Comparison of ENCODE assay signal across 22 mouse cellular contexts in the genomic region with DNA sequence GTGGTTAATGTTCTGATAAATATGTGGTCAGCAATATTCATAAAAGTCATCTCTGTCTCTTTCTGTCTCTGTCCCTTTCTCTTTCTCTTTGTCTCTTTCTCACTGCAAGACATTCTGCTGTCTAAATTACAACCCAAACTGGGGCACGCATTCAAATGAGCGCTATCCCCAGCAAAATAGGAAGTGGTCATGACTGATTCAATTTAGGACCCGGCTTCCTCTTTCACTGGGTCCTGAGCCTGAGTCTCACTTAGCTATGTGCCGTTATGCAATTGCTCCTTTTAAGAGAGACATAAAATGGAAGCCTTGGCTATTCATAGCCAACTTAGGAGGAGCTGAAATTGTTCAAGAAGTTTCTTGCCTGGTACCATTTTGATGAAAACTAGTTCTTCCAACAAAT. TPM values are rescaled to one million over a fixed set of nuclear protein-coding genes. Genes with fewer than 3 reads are reported as not detected.
DNase-seq lines count a peak whose midpoint lies in the region; ATAC-seq and TF ChIP-seq lines count a peak whose summit lies in the region.
"Had no signal": no experiment of that assay in that cellular context is flagged by ENCODE, and none has a peak within 500 bp of the region (broad histone marks: within the 10 kb centered on the region; RNA-seq: fewer than 3 reads in every experiment).

No protein-coding gene starts in this region.

- H3K36me3 ChIP-seq in liver, adult 2 months (ENCODE audit: control insufficient read depth, insufficient read depth, low read length): no peaks in the 10 kb centered on the region
- H3K36me3 ChIP-seq in liver, embryonic 11.5 days (ENCODE audit: control insufficient read depth, insufficient read depth, low read length): no peaks in the 10 kb centered on the region
- no peaks in the 10 kb centered on the region for H3K36me3 ChIP-seq in CH12.LX (replicated peaks in 1 of 2; ENCODE audit: control insufficient read depth in 1 of 2, insufficient read depth in 1 of 2, low read length in 1 of 2)
- H3K36me3 ChIP-seq in midbrain, embryonic 15.5 days (replicated peaks): no peaks in the 10 kb centered on the region
- H3K36me3 ChIP-seq in intestine, embryonic 15.5 days: no peaks in the 10 kb centered on the region
- H3K36me3 ChIP-seq: limb, embryonic 12.5 days; neural tube, embryonic 15.5 days had no signal

- WGBS in liver, adult 2 months: 66% methylated on average over 4 of the region's 4 CpGs
- 43% methylated on average over 4 of the region's 4 CpGs for WGBS in liver, embryonic 11.5 days
- 85% methylated on average over 4 of the region's 4 CpGs for WGBS in midbrain, embryonic 15.5 days
- WGBS in intestine, embryonic 15.5 days: 85% methylated on average over 4 of the region's 4 CpGs

- no peak for ATAC-seq in liver, embryonic 11.5 days (replicated peaks; ENCODE audit: low FRiP score)
- no peak for ATAC-seq in midbrain, embryonic 15.5 days (replicated peaks)
- no peak for ATAC-seq in intestine, embryonic 15.5 days
- ATAC-seq: forebrain, embryonic 16.5 days; intestine, postnatal 0 days; midbrain, embryonic 16.5 days had no signal

- peak; percentile 94 for TF ChIP-seq EP300 in CH12.LX (IDR thresholded peaks at IDR 0.05; ENCODE audit: low read length)

- TF ChIP-seq POLR2A in liver, adult 2 months (IDR thresholded peaks at IDR 0.05; ENCODE audit: extremely low read depth, insufficient read depth, low read length): no peak
- TF ChIP-seq POLR2A in CH12.LX (IDR thresholded peaks at IDR 0.05; ENCODE audit: low read depth, low read length): no peak

- H3K4me3 ChIP-seq in liver, adult 2 months (ENCODE audit: insufficient read depth, low read depth, low read length): no peak overlapping the region
- H3K4me3 ChIP-seq in liver, embryonic 11.5 days (ENCODE audit: low read depth, low read length): no peak overlapping the region
- H3K4me3 ChIP-seq in CH12.LX (replicated peaks in 1 of 3; ENCODE audit: low read depth in 2 of 3, low read length in 2 of 3, poor library complexity in 1 of 3): no peak overlapping the region
- no peak overlapping the region for H3K4me3 ChIP-seq in midbrain, embryonic 15.5 days
- H3K4me3 ChIP-seq in intestine, embryonic 15.5 days (replicated peaks): no peak overlapping the region
- H3K4me3 ChIP-seq: limb, embryonic 12.5 days; neural tube, embryonic 15.5 days had no signal

- dilution Hi-C loops in CH12.LX (cut with MboI; ENCODE audit: extremely low pct_ligation_motif_present, extremely low pct_unique_long_range_greater_than_20kb, low sequenced_read_pairs): no loop called here

- no peak overlapping the region for H3K9ac ChIP-seq in liver, adult 2 months (ENCODE audit: low read depth, low read length)
- no peak overlapping the region for H3K9ac ChIP-seq in liver, embryonic 11.5 days (ENCODE audit: low read depth, low read length)
- H3K9ac ChIP-seq in CH12.LX (ENCODE audit: insufficient read depth, low read depth): no peak overlapping the region
- no peak overlapping the region for H3K9ac ChIP-seq in midbrain, embryonic 15.5 days
- H3K9ac ChIP-seq in intestine, embryonic 15.5 days: no peak overlapping the region
- H3K9ac ChIP-seq: limb, embryonic 12.5 days; neural tube, embryonic 15.5 days had no signal

- no peak; the same call in none of the 2 replicates for TF ChIP-seq RAD21 in CH12.LX (IDR thresholded peaks at IDR 0.05; ENCODE audit: low read depth, low read length)

- no peak overlapping the region for H3K27ac ChIP-seq in liver, adult 2 months (replicated peaks; ENCODE audit: insufficient read depth, low read depth, low read length)
- no peak overlapping the region for H3K27ac ChIP-seq in liver, embryonic 11.5 days (ENCODE audit: low read depth, low read length)
- no peak overlapping the region for H3K27ac ChIP-seq in CH12.LX (ENCODE audit: insufficient read depth, low read depth)
- no peak overlapping the region for H3K27ac ChIP-seq in midbrain, embryonic 15.5 days
- H3K27ac ChIP-seq in intestine, embryonic 15.5 days: no peak overlapping the region
- H3K27ac ChIP-seq: limb, embryonic 12.5 days; neural tube, embryonic 15.5 days had no signal

- no peaks in the 10 kb centered on the region for H3K4me1 ChIP-seq in liver, adult 2 months (ENCODE audit: control insufficient read depth, insufficient read depth, low read length)
- H3K4me1 ChIP-seq in liver, embryonic 11.5 days (replicated peaks; ENCODE audit: control insufficient read depth, insufficient read depth, low read length): peaks cover 37% of the 10 kb centered on the region
- H3K4me1 ChIP-seq in CH12.LX (ENCODE audit: control insufficient read depth in 1 of 2, insufficient read depth in 2 of 2): peaks cover 15 to 94% of the 10 kb centered on the region in 2 experiments
- peaks cover 13% of the 10 kb centered on the region for H3K4me1 ChIP-seq in midbrain, embryonic 15.5 days
- 0 out of 2 replicates have a peak, but pooled peaks cover 3% of the 10 kb centered on the region for H3K4me1 ChIP-seq in intestine, embryonic 15.5 days (replicated peaks)

- TF ChIP-seq CTCF in liver, adult 2 months (IDR thresholded peaks at IDR 0.05; ENCODE audit: low read depth, low read length): no peak
- TF ChIP-seq CTCF in CH12.LX (conservative IDR thresholded peaks at IDR 0.05 in 1 of 2, IDR thresholded peaks at IDR 0.05 in 1 of 2; ENCODE audit: low read depth in 2 of 2, low read length in 2 of 2): no peak

- DNase-seq in liver, adult 2 months (ENCODE audit: extremely low read depth, low read depth, low spot score): peak; percentile 17
- no peak for DNase-seq in liver, embryonic 11.5 days (ENCODE audit: low spot score)
- DNase-seq in CH12.LX (ENCODE audit: extremely low read depth): peak; percentile 93
- peak; percentile 81 for DNase-seq in induced T-regulatory cell, adult 2 months (ENCODE audit: low read depth)
- DNase-seq in natural killer cell, adult 2 months (ENCODE audit: low spot score in 2 of 2): peak; percentile 49 to 69
- no peak for DNase-seq in left cerebral cortex, adult 11 months (ENCODE audit: low spot score)
- DNase-seq: cerebellum, adult 8-10 months; embryo, embryonic 11 days; heart, postnatal 4 days; kidney, postnatal 36 days; layer of hippocampus, postnatal 36 days; thymus, adult 2 months had no signal

- no peaks in the 10 kb centered on the region for H3K27me3 ChIP-seq in liver, adult 2 months (ENCODE audit: control insufficient read depth, insufficient read depth, low read length)
- H3K27me3 ChIP-seq in liver, embryonic 11.5 days (replicated peaks; ENCODE audit: control insufficient read depth, insufficient read depth, low read length): peaks cover 7% of the 10 kb centered on the region; the same call in 1 of the 2 replicates
- H3K27me3 ChIP-seq in CH12.LX (replicated peaks): no peaks in the 10 kb centered on the region
- no peaks in the 10 kb centered on the region for H3K27me3 ChIP-seq in midbrain, embryonic 15.5 days (replicated peaks)
- peaks cover 3% of the 10 kb centered on the region; the same call in 1 of the 2 replicates for H3K27me3 ChIP-seq in intestine, embryonic 15.5 days (replicated peaks)

- in situ Hi-C loops in CH12.LX (cut with MboI; ENCODE audit: low pct_ligation_motif_present, low pct_unique_long_range_greater_than_20kb, low sequenced_read_pairs): no loop called here

- H3K9me3 ChIP-seq in liver, embryonic 11.5 days (ENCODE audit: control insufficient read depth, low read length): no peaks in the 10 kb centered on the region
- H3K9me3 ChIP-seq in CH12.LX (replicated peaks; ENCODE audit: low read length): no peaks in the 10 kb centered on the region
- no peaks in the 10 kb centered on the region for H3K9me3 ChIP-seq in midbrain, embryonic 15.5 days
- no peaks in the 10 kb centered on the region for H3K9me3 ChIP-seq in intestine, embryonic 15.5 days
- H3K9me3 ChIP-seq: limb, embryonic 12.5 days; neural tube, embryonic 15.5 days had no signal

- no peak overlapping the region for H3K4me2 ChIP-seq in liver, embryonic 11.5 days
- peak overlapping the region; percentile 39 for H3K4me2 ChIP-seq in CH12.LX (ENCODE audit: insufficient read depth, low read depth, poor library complexity, severe bottlenecking)
- H3K4me2 ChIP-seq in midbrain, embryonic 15.5 days: no peak overlapping the region
- no peak overlapping the region for H3K4me2 ChIP-seq in intestine, embryonic 15.5 days (replicated peaks)
- H3K4me2 ChIP-seq: heart, embryonic 11.5 days; limb, embryonic 12.5 days; neural tube, embryonic 15.5 days had no signal

- H3K79me2 ChIP-seq in liver, adult 2 months (ENCODE audit: control insufficient read depth, insufficient read depth, low read length): no peaks in the 10 kb centered on the region
- H3K79me2 ChIP-seq in CH12.LX (replicated peaks; ENCODE audit: control insufficient read depth, extremely low read depth, insufficient read depth, poor library complexity, severe bottlenecking): no peaks in the 10 kb centered on the region

RNA-seq across cellular contexts. Expression of a gene that starts 47.4 kb away (rescaled TPM):
- total RNA-seq in liver, adult 2 months (2014; rRNA removed): 0.46 and 0.47 TPM in 2 replicates
- polyA plus RNA-seq in liver, adult 2 months (2012; rRNA removed): 0.20 and 0.66 TPM in 2 replicates
- 15.7 and 19.1 TPM in 2 replicates for polyA plus RNA-seq in liver, embryonic 11.5 days (2014; fragmentation: Nextera tagmentation; extraction: Ambion mirVana)
- total RNA-seq in CH12.LX (2012; rRNA removed) (1.5 TPM in 2 replicates), CH12.LX (2014; rRNA removed) (5.0 and 6.3 TPM in 2 replicates)
- 5.8 and 6.2 TPM in 2 replicates for polyA plus RNA-seq in CH12.LX (2012; ENCODE audit: insufficient read length, low read depth)
- 0.41 and 0.46 TPM in 2 replicates for polyA plus RNA-seq in midbrain, embryonic 15.5 days (2015; fragmentation: Nextera tagmentation; extraction: Ambion mirVana)
- 0.95 and 1.3 TPM in 2 replicates for polyA plus RNA-seq in intestine, embryonic 15.5 days (2015; fragmentation: Nextera tagmentation; extraction: Ambion mirVana)
- polyA plus RNA-seq: forebrain, embryonic 16.5 days had no signal

RNA-seq across cellular contexts. Expression of a gene that starts 51.9 kb away (rescaled TPM):
- 0.28 and 0.67 TPM in 2 replicates for total RNA-seq in liver, adult 2 months (2014; rRNA removed)
- 1.0 and 1.6 TPM in 2 replicates for polyA plus RNA-seq in liver, adult 2 months (2012; rRNA removed)
- 0.34 and 0.61 TPM in 2 replicates for polyA plus RNA-seq in liver, embryonic 11.5 days (2014; fragmentation: Nextera tagmentation; extraction: Ambion mirVana)
- total RNA-seq in CH12.LX (2012; rRNA removed) (0.04 and 0.08 TPM in 2 replicates), CH12.LX (2014; rRNA removed) (0.16 and 0.27 TPM in 2 replicates)
- polyA plus RNA-seq in CH12.LX (2012; ENCODE audit: insufficient read length, low read depth): 0.19 and 0.20 TPM in 2 replicates
- polyA plus RNA-seq in midbrain, embryonic 15.5 days (2015; fragmentation: Nextera tagmentation; extraction: Ambion mirVana): 0.36 and 0.52 TPM in 2 replicates
- 19.2 and 20.2 TPM in 2 replicates for polyA plus RNA-seq in intestine, embryonic 15.5 days (2015; fragmentation: Nextera tagmentation; extraction: Ambion mirVana)
- total RNA-seq: layer of hippocampus, postnatal 36 days had no signal
- polyA plus RNA-seq: forebrain, embryonic 16.5 days had no signal

RNA-seq across cellular contexts. Expression of a gene that starts 54.8 kb away (rescaled TPM):
- total RNA-seq in liver, adult 2 months (2014; rRNA removed): not detected in 2 replicates
- not detected in 2 replicates for polyA plus RNA-seq in liver, adult 2 months (2012; rRNA removed)
- polyA plus RNA-seq in liver, embryonic 11.5 days (2014; fragmentation: Nextera tagmentation; extraction: Ambion mirVana): not detected in 2 replicates
- total RNA-seq in CH12.LX (2012; rRNA removed) (not detected in 2 replicates), CH12.LX (2014; rRNA removed) (not detected in 2 replicates)
- not detected in 2 replicates for polyA plus RNA-seq in CH12.LX (2012; ENCODE audit: insufficient read length, low read depth)
- not detected in 2 replicates for polyA plus RNA-seq in midbrain, embryonic 15.5 days (2015; fragmentation: Nextera tagmentation; extraction: Ambion mirVana)
- polyA plus RNA-seq in intestine, embryonic 15.5 days (2015; fragmentation: Nextera tagmentation; extraction: Ambion mirVana): not detected in 2 replicates
- total RNA-seq: gastrocnemius, adult 8-10 months; heart, postnatal 4 days; layer of hippocampus, postnatal 36 days had no signal
- polyA plus RNA-seq: forebrain, embryonic 16.5 days; heart, embryonic 11.5 days; intestine, postnatal 0 days; limb, embryonic 12.5 days; lung, embryonic 16.5 days; midbrain, embryonic 16.5 days; neural tube, embryonic 15.5 days had no signal

Comparison
In these comparisons a context has a peak if more than half of its experiments do, and no peak if none do; other contexts are left out.
1. DNase-seq: peak in liver, adult 2 months (single experiment), CH12.LX (single experiment), induced T-regulatory cell, adult 2 months (single experiment) and natural killer cell, adult 2 months (2 of 2); none in liver, embryonic 11.5 days (single experiment) and left cerebral cortex, adult 11 months (single experiment).